ENCODE assay signal across 28 mouse cellular contexts in the genomic region with DNA sequence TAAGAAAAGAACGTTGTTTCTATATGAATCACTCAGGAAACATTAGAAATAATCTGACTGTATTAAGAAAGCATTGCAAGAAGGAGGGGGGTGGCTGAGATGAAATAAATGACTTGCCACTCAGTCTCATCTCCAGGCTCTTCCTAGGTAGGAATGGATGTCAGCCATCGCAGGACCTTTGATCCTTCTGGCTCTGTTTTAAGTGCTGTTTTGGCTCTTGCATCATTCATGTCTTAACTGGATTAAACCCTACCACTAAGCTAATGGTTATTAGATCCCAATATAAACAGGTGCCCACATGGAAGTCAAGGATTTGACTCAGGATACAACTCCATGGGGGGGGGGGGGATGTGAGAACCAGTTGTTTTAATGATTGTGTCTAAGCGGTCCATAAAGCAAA. TPM values are rescaled to one million over a fixed set of nuclear protein-coding genes. Genes with fewer than 3 reads are reported as not detected.
"Had no signal": no experiment of that assay in that cellular context is flagged by ENCODE, and none has a peak within 500 bp of the region (broad histone marks: within the 10 kb centered on the region; RNA-seq: fewer than 3 reads in every experiment).

No protein-coding gene starts in this region.

- H3K4me3 ChIP-seq: heart, embryonic 10.5 days; heart, embryonic 12.5 days; hindbrain, embryonic 10.5 days; hindbrain, embryonic 12.5 days; intestine, embryonic 15.5 days; limb, embryonic 13.5 days; limb, embryonic 15.5 days; liver, embryonic 12.5 days had no signal

- H3K4me2 ChIP-seq: heart, embryonic 12.5 days; hindbrain, embryonic 12.5 days; hindbrain, embryonic 14.5 days; intestine, embryonic 15.5 days; limb, embryonic 13.5 days; limb, embryonic 15.5 days; liver, embryonic 12.5 days had no signal

- H3K4me1 ChIP-seq: heart, embryonic 12.5 days; liver, embryonic 12.5 days had no signal

- H3K27ac ChIP-seq: heart, embryonic 10.5 days; hindbrain, embryonic 10.5 days; hindbrain, embryonic 12.5 days; hindbrain, embryonic 14.5 days; intestine, embryonic 15.5 days; limb, embryonic 13.5 days; limb, embryonic 15.5 days; liver, embryonic 12.5 days; liver, embryonic 14.5 days had no signal

- DNase-seq: gastrocnemius, postnatal 14 days; gastrocnemius, postnatal 36 days; heart, postnatal 4 days; kidney, postnatal 14 days; kidney, postnatal 4 days; layer of hippocampus, adult 9-11 months; layer of hippocampus, postnatal 36 days; left cerebral cortex, postnatal 4 days had no signal

- H3K9ac ChIP-seq: forebrain, postnatal 0 days; heart, embryonic 12.5 days; hindbrain, embryonic 12.5 days; hindbrain, embryonic 14.5 days; intestine, embryonic 15.5 days; limb, embryonic 13.5 days; limb, embryonic 15.5 days; liver, embryonic 12.5 days; liver, embryonic 14.5 days had no signal

- H3K27me3 ChIP-seq: intestine, embryonic 15.5 days; limb, embryonic 13.5 days; limb, embryonic 15.5 days had no signal

- H3K36me3 ChIP-seq: heart, embryonic 10.5 days; heart, embryonic 12.5 days; hindbrain, embryonic 10.5 days; hindbrain, embryonic 12.5 days; intestine, embryonic 15.5 days; limb, embryonic 13.5 days; limb, embryonic 15.5 days; liver, embryonic 12.5 days had no signal

- ATAC-seq: hindbrain, embryonic 16.5 days; inflammation-experienced regulatory T-cells, adult 6 months; intestine, embryonic 15.5 days; intestine, postnatal 0 days; liver, embryonic 12.5 days had no signal

- H3K9me3 ChIP-seq: heart, embryonic 10.5 days; heart, embryonic 12.5 days; hindbrain, embryonic 10.5 days; hindbrain, embryonic 12.5 days; intestine, embryonic 15.5 days; limb, embryonic 13.5 days; limb, embryonic 15.5 days; liver, embryonic 12.5 days had no signal

RNA-seq across cellular contexts. Expression of a gene that starts 51.3 kb away (rescaled TPM):
- total RNA-seq: gastrocnemius, adult 18-20 months; gastrocnemius, adult 8-10 months; gastrocnemius, postnatal 14 days; gastrocnemius, postnatal 36 days; granulocyte monocyte progenitor cell, adult 5-6 weeks; heart, postnatal 10 days; heart, postnatal 25 days had no signal
- polyA plus RNA-seq: inflammation-experienced regulatory T-cells, adult 6 months; limb, embryonic 11.5 days; limb, embryonic 13.5 days; liver, embryonic 12.5 days had no signal
